Mouse (Mus musculus) cerebellum, adult 18-20 months (tissue): ENCODE data around the gene Naa20.
A peak's percentile ranks its signal among the peaks of the same experiment; 100 is the strongest.
"Not testable (repeated sequence)": the region's sequence is repeated elsewhere in the genome, so short reads cannot be mapped to it uniquely, and the experiment has no call there.

Experiments
- DNase-seq, 2 experiments: peaks; one replicate each; pipeline ENCODE4 v3.0.0; 2021

Gene Naa20

DNA sequence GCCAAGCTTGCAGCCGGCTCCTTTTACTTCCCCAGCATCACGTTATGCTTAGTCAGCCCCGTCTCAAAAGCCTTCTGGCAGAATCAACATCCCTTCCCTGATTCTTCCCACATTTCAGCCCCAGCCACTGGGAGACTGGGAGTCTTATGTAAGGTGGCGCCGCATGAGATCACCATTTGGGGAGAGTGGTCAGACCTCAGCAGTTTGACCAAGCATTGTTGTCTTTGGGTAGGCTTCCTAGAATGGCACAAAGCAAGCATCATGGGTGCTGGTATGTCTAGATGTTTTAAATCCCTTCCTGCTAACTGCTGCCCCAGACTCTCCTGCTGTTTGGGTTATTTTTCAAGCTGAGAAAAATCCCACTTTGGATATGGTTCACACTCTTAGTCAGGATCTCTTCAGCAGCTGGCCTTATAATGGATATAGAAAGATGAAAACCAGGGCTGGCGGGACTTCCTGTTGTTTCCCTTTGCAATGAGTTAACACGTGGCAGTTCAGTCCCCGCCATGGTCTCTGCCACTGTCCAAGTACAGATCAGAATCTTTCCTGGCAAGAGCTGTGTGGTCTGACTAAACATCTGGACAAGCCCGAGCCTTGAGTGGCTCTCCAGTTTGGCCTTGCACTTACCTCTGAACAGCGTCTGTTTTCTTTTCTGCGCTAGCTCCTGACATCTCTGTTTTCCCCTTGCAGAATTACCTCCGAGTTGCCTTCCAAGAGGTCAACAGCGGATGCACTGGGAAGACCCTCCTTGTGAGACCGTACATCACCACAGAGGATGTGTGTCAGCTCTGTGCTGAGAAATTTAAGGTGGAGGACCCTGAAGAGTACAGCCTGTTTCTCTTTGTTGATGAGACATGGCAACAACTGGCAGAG lies 16.8 kb upstream of the Naa20 start:
- DNase-seq = no peak

DNA sequence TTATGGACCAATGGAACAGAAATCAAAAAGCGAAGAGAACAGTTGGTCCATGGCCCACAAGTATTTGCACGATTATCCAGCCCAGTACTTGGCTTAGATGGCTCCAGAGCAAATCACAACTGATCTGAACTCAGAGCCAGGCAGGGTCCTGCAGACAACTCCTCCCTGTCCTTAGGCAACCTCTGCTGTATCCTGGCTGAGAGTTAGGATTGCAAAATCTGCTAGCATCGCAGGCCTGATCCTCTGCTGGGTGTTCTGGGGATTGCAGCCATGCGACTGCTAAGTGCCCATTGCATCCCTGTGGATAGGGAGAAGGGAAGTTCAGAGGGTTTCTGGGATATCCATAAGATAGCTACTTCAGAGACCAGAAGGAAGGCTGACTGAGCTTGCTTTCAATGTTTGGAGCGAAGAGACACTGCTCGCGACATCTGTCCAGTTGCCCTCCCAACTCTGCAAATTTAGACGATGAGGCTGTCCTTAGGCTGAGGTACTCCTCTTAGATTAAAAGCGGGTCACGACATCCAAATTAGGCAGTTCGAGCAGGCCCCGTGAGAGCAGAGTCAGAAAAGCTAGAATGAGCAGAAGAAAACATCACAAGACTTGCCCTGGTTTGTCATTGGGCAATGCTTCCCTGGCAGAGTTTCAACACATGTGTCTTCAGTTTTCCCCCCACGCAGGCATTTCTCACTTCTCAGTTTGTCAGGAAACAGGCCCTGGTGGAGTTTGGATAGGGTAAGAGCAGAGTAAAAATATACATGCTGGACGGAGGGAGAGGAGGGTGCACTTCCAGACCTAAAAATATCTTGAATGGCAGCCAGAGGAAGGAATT lies 13.7 kb upstream of the Naa20 start:
- DNase-seq = no peak

DNA sequence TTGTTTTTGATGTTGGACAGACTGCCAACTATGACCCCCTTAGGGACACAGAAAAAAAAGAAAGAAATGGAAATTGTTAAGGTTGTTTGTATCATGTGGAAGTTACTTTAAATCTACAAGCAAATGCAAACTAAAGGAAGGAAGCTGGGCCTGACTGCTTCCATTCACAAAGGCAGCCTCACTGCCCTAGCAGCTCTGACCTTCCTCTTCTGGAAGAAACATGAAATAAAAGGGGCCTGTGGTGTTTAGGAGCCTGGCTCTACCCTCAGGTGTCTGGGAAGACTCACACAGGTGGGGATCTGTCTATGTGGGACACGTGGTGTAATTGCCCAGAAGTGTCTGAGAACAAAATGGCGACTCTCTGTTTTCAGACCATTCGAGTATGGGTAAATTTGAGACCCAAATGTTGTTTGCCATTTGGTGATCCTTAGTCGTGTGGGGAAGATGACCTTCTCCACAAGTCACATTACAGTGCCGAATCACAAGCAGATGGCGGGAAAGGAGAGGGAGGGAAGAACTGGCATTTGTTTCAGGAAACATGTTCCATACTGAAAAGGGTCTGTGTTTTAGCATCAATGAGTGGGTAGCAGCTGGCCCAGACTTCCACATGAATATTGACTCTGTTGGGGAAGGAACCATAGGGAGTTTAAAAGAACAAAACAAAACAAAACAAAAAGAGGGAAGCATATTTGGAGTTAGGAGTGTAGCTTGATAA lies 13.0 kb upstream of the Naa20 start:
- no peak for DNase-seq

DNA sequence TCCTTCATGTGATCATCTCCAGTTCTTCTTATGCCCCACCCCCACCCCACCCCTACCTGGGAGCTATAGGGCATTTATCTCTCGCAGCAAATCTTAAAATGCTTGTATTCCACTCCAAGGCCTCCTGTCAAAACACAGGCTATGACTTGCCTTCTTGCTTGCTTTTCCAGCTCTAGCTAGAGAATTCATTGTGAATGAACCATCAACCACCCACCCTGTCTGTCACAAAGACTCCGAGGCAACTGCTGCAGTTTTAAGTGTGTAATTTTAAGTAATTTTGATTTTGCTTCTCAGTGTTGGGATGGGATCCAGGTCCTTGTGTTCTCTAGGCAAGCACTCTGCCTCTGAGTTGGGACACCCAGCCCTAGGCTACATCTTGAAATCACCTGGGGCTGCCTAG lies 11.3 kb upstream of the Naa20 start:
- no peak for DNase-seq

DNA sequence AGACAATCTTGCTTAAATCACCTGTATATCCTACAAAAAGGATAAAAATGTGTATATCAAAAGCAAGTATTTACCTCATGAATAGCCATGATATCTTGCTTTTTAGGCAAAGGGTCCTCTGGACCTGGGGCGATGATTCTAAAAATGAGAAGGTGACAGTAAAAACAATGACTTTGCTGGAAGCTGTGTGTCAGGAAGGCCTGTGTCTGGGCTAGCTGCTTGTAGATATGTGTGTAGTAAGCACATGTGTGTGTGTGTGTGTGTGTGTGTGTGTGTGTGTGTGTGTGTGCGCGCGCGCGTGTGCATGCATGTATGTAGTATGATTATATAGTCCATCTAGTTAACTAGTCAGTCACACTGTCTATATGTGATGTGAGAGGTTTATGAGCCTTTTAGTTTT lies 8.1 kb upstream of the Naa20 start:
- DNase-seq = no peak

DNA sequence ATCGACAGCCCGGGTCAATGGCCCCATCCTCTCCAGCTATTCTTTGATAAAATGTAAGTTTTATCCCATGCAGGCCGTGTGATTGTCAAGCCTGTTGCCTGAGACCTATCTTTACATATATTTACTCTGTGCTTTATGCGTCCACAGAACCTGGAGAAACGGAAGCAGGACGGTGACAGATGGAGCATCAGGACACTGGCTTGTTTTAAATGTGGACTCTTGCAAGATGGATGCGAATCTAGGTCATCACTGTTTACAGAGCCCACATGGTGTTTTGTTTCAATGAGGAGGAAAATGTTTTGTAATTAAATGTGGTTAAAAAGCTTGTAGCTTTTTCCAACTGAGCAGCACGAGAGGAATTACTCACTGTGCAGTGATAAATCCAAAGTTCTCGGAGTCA lies 3.8 kb upstream of the Naa20 start:
- peak; percentile 68 to 81 for DNase-seq

DNA sequence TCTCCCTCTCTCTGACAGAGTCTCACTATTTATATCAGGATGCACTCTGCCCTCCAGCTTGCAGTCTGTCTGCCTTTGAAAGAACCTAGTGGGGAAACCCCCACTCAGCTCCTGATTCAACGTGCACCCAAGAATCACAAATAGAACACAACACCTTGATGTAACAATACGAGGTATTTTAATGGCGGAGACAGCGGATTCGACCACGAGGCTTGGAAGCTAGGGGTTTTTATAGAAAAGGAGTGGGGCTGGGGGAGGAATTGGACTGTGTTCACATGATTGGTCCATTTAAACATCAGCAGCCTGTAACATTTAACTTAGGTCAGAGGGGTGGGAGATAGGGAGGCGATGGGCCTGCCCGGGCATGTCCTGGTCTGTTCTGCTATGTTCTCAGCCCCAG lies 1.6 kb upstream of the Naa20 start:
- not testable (repeated sequence) for DNase-seq

DNA sequence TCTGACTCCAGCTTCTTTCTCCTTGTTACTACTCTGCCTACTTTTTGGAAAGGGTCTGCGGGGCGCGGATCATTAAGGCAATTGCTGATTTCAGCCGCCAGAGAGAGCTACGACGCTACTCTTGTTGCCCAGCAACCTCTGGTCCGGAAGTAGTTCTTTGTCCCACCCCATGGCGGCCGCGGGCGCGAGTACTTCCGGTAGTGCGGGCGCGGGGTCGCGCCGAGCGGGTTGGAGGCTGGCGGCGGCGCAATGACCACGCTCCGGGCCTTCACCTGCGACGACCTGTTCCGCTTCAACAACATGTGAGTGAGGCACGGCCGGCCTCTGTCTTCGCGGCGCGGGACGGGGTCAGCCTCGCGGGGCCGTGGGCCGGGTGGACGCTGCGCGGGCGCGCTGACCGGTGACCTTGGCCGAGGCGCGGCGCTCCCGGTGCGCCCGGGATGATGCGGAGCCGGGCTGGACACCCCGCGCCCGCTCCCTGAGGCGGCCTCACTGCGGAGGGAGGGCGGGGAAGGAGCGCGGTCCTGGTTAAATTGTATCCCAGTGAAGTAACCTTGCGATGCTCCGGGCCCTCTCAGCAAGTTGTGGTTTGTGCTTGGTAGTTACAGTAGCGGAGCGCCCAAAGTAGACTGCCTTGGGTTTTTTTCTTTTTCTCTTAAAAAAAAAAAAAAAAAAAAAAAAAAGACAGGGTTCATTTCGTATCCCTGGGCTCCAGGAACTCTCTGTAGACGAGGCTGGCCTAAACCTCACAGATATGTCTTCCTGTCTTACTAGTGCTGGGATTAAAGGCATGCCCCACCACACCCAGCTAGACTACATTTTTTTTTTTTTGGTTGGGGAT lies 1.4 kb downstream of the Naa20 start:
- DNase-seq = peak; percentile 91 to 93

DNA sequence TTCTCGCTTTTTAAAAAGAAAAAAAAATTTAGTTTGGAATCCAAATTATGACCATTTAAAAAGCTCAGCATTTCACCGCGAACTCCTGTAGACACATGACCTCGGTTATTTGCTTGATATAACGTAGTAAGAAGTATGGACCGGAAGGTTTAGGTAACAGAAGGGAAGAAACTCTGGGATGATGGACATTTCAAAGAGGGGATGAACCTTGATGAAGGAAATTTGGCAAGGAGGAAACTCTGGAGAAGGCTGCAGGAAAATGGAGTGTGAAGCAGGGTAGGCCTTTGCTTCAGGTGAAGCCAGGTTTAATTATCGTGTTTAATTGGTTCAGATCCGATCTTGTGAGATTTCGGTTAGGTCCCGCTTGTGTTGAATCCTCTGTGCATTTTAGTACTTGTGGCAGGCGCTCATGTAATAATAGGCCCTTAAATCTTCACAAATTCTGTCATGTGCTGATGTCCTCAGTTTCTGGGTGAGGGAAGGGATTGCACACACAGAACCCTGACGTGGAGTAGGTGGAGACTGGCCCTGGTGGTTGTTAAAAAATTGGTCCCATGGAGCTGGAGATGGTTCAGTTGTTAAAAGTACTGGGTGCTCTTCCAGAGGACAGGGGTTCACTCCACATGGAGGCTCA lies 2.2 kb downstream of the Naa20 start:
- no peak for DNase-seq

DNA sequence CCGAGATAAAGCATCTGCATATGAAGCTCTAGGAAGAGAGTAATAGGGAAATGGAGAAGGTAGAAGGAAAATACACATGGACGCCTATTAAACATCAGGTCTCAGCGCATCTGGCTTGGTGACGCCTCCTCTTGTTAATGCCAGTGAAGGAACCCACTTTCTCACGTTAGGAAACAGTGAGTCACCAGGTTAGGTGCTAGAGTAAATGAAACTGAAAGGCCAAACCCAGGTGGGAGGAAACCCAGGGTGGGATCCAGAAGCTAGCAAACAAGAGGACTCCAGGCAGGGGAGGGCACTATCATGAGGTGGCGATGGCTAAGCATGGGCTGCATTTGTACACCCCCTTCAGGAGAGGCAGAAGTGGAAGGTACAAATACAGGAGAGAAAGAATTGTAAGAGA lies 3.3 kb downstream of the Naa20 start:
- DNase-seq = no peak

DNA sequence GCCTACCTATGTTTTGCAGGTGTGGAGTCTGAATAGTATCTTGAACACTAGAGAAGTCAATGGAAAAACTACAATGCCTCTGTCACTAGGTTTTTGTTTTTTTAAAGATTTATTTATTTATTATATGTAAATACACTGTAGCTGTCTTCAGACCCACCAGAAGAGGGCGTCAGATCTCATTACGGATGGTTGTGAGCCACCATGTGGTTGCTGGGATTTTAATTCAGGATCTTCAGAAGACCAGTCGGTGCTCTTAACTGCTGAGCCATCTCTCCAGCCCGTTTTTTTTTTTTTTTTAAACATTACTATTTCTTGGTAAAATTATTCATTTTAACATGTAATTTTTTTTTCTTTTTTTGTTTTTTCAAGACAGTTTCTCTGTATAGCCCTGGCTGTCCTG lies 4.0 kb downstream of the Naa20 start:
- not testable (repeated sequence) for DNase-seq

DNA sequence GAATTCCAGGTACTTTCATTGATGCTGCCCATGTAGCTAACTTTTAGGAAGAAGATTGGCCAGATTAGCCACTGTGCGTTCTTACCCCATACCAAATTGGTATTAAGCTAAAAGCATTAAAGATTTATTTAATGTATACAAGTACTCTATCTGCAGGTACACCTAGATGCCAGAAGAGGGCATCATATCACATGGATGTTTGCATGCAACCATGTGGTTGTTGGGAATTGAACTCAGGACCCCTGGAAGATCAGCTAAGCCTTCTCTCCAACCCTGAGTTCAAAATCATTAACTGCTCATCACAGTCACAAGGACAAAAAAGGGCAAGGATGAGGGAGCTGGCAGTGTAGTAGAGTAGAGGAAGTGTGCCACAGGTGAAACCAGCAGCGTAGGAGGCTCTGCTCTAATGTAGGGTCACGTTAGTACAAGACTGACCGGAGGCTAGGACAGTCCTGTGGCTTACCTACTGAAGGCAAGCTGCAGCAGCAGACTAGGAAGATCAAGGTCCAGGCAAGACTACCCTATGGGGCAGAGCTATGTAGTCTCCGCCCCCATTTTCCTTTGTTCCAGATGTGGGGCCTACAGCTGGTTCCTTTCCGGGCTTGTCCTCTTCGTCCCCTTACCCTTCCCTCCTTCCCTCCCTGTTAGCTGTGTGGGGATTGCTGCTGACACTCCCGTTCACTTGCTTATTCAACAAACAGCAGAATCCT lies 19.2 kb downstream of the Naa20 start:
- DNase-seq = no peak

DNA sequence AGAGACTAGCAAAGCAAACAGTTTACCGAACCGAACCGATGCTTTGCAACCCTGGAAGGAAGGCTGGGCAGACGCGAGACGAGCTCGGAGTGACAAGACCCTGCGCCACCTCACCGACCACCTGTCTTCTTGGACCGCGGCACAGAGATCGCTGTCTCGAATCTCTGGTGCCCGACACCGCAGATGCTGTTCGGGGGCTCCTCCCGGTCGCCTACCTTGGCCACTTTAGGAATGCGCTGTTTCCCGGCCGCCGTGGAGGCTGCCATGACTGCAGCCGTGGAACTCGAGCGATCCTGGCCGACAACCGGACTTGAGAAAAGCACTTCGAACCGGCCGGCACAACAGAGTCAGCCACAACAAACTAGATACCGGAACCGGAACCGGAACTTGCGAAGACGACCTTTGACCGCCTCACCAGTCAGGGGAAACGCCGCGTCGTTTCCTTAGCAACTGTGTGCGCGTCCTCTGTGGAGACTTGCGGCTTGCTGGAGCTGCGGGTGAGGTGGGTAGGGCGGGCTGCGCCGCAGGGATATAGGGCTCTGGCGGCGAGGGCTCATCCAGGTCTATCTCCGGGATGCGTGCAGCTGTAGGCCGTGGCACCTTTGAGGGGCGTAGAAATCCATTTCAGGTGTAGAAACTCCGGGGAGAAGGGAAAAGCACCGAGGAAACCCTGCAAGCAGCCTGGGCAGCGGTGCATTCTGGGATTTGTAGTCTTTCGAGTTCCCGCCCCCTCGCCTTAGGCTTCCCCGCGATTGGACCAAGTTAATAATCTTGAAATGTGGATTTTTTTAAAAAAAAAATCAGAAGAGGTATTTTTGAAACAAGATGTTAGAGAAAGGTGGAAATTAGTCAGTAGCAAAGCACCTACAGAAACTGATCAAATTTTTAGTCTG lies 32.7 kb downstream of the Naa20 start, which contains the start of the genes Cfap61 and Crnkl1:
Cfap61 (plus strand) TSS at position 446 of the 893 bp plus-strand sequence.
Crnkl1 (minus strand) TSS at position 676 of the 893 bp plus-strand sequence.
- DNase-seq = peak; percentile 93 to 97

DNA sequence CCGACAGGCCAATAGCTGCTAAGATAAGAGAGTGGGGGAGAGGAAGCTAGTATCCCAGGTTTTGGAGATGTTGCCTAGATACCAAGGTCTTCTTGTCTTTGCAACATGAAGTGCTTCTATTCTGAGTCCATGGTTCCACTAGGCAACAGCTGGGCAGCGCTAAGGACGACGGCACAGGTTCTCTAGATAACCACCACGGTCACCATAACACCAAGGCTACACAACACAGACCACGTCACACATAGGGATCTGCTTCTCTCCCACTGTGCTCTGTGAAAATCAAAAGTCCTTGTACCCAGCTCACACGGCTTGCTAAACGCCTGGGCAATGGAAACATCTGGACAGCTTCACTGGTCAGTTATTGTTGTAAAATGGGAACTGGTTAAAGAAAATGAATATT lies 35.1 kb downstream of the Naa20 start:
- DNase-seq = no peak

DNA sequence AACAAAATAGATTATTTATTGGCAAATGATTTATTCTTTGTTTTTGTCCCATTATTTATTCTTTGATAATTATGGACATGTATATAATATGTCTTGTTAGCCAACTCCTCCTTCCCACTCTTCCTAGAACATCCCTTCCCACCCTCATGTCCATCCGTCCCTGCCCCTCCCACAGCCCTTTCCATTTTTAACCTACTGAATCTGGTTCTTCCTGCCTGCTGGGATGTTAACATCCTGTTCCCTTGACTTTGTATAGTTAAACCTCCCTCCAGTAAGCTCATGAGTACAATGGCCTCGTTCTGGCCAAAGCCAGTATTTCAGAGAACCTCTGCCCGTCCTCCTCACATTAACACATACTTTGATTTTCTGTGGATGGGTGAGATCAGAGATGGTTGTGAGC lies 39.5 kb downstream of the Naa20 start:
- no peak for DNase-seq

DNA sequence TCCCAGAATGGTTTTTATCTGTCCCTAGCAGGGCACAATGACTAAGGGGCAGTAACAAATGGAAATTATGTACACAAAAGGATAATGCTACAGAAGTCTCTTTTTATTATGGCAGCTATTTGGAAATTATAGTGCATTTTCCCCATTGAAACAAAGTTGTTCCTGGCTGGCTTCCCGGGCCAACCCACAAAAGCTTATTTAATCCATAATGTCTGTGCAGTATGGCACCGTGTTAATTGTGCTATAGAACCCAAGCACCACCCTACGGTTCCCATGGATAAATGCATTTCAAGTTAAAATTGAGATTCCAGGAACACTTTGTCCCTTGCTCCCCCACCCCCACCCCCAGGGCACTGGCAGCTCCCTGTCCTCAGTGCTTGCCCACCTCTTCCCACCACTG lies 42.4 kb downstream of the Naa20 start:
- no peak for DNase-seq

DNA sequence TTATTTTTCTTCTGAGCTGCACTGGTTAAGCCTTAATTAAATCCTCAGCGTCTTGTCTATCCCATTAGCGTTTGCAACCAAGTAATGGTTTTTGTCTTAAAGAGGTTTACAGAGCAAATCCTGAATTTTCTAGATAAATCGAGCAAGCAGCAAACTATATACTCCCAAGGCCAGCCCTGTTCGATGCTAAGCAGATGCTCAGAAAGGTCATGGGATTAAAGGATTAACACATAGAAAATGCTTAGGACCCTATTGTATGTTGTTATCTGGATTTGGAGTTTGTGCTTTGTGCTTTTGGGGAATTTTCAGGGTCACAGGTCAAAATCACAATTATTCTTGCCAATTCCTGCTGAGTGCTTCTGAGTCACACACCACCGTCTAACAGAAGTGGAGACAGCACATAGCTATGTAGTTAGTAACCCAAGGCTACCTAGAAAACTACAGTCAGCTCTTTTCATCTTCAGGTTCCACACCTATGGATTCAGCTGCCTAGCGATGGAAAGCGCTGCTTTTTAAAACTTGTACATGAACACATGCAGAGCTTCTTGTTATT lies 46.6 kb downstream of the Naa20 start:
- no peak for DNase-seq

DNA sequence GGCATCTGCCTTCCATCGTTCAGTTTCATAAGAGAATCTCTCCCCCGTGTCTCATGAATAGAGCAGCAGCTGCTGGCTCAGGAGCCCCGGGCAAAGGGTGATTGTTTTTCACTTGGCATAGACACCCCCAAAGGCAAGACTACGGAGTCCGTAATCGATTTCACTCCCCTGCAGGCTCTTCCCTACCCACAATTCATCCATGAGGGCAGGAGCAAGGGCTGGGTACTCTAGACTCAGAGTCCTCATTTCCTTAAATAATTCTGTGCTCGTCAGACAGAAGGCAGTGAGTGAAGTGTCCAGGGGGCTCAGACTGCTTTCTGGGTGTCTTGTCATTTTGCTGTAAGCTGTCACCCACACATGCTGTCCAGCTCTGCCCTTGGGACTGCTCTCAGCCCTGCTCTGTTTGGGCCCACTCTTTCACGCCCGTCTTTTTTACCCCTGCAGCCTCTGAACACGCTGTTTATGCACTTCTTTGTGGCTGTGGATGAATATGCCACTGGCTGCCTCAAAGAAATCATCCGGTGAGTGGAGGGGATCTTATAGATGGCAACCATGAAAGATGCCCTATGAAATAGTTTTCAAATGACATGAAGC lies 47.7 kb downstream of the Naa20 start:
- no peak for DNase-seq

DNA sequence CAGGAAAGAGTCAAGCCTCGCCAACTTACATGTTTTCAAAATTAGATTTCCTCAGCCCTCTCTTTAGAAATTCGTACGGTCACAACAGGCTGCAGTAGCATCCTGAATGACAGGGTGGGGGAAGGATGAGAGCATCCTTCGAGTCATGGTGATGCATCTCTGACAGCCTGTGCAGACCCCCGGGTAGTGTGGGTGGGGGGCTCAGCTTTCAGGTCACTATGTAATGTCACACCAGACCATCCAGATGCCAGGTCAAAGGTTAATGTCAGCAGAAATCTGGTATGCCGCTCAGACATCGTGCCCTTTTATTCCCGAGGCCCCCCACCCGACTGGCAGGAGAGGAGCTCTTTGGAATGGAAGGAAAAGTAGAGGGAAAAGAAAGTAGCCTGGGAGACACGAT lies 48.3 kb downstream of the Naa20 start:
- DNase-seq = no peak
